Mouse (Mus musculus) limb, embryonic 14.5 days (tissue): ENCODE measurements at regions not wholly inside any gene's neighbourhood (a gene's known extent, or its start where the extent isn't known, plus 50 kb on each side); places are given as distances from the start of the nearest gene placed in this dataset.

Experiments used
- ATAC-seq: fragments of 200-750 bp; cut with Nextera tagmentation; 2 replicates; pipeline ENCODE4 v1.8.0; 2017; ENCODE audit warnings: low read depth, moderate number of reproducible peaks, moderate TSS enrichment; ENCODE audit not compliant: low FRiP score
- DNase-seq: peaks from one replicate; pipeline ENCODE4 v3.0.0-alpha.2; 2015; ENCODE audit warnings: low spot score
- H3K27ac ChIP-seq: fragments of 300-500 bp; sonication (generic); replicated peaks from 2 replicates; pipeline ENCODE4 v1.5.1; 2014; ENCODE audit warnings: low read depth, mild to moderate bottlenecking, low read length, moderate library complexity, mixed read lengths
- H3K27me3 ChIP-seq: fragments of 300-500 bp; sonication (generic); 2 replicates; pipeline ENCODE4 v1.6.1; 2014; ENCODE audit warnings: low read length, mixed read lengths; ENCODE audit not compliant: control insufficient read depth, insufficient read depth
- H3K36me3 ChIP-seq: fragments of 300-500 bp; sonication (generic); 2 replicates; pipeline ENCODE4 v1.6.1; 2014; ENCODE audit warnings: mild to moderate bottlenecking, low read length, moderate library complexity, mixed read lengths; ENCODE audit not compliant: control insufficient read depth, insufficient read depth
- H3K4me1 ChIP-seq: fragments of 300-500 bp; sonication (generic); 2 replicates; pipeline ENCODE4 v1.6.1; 2014; ENCODE audit warnings: antibody characterized with exemption, low read length, mixed read lengths; ENCODE audit not compliant: control insufficient read depth, insufficient read depth
- H3K4me2 ChIP-seq: fragments of 300-500 bp; sonication (generic); replicated peaks from 2 replicates; pipeline ENCODE4 v1.6.1; 2014; ENCODE audit warnings: low read depth, mild to moderate bottlenecking, low read length, moderate library complexity; ENCODE audit not compliant: severe bottlenecking
- H3K4me3 ChIP-seq: fragments of 300-500 bp; sonication (generic); replicated peaks from 2 replicates; pipeline ENCODE4 v1.5.1; 2014; ENCODE audit warnings: low read length
- H3K9ac ChIP-seq: fragments of 300-500 bp; sonication (generic); 2 replicates; pipeline ENCODE4 v1.6.1; 2014; ENCODE audit warnings: mild to moderate bottlenecking, low read depth, low read length, moderate library complexity; ENCODE audit not compliant: severe bottlenecking
- H3K9me3 ChIP-seq: fragments of 300-500 bp; sonication (generic); 2 replicates; pipeline ENCODE4 v1.6.1; 2016; ENCODE audit warnings: low read length; ENCODE audit not compliant: control insufficient read depth
- POLR2A ChIP-seq: fragments of 200-500 bp; IDR thresholded peaks from 2 replicates; pipeline ENCODE4 v1.8.0; 2012; ENCODE audit warnings: inconsistent platforms, mild to moderate bottlenecking, moderate library complexity, borderline replicate concordance; ENCODE audit not compliant: insufficient read depth, insufficient read length; ENCODE audit errors: extremely low read depth
- WGBS: fragments of 180-500 bp; shearing (Covaris S2); extraction: QIAGEN DNeasy Blood & Tissue Kit; methylation state at CpG from one replicate; pipeline ENCODE4 v1.1.7; 2014; 5-methylcytosine and 5-hydroxymethylcytosine counted together

DNA sequence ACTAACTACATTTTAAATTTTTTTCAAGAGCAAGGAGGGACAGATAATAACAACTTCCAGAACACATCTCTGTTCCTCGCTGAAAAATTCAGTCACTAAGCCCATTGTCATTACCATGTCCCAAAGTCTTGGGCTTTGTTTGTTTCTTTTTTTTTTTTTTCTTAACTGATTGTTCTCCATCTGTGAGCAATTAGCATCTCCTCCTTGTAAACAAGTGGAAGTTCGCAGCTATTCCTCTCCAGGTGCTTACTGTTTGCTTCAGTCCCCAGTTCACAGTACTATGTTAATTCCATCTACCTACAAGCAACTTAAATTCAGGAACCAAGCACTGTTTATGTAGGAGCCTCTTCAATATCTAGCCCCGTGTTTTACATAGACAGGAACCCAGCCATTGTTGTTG lies 225.5 kb upstream of the Gm6657 start:
- WGBS: 42% methylated on average over 3 of the region's 3 CpGs
- TF ChIP-seq POLR2A: no peak
- no peaks in the 10 kb centered on the region for H3K36me3 ChIP-seq
- no peak overlapping the region for H3K9ac ChIP-seq
- DNase-seq (no peak), ATAC-seq (no peak)
- no peak overlapping the region for H3K27ac ChIP-seq
- H3K27me3 ChIP-seq: no peaks in the 10 kb centered on the region
- H3K4me2 ChIP-seq: no peak overlapping the region
- no peaks in the 10 kb centered on the region for H3K9me3 ChIP-seq
- H3K4me1 ChIP-seq: no peaks in the 10 kb centered on the region
- no peak overlapping the region for H3K4me3 ChIP-seq

DNA sequence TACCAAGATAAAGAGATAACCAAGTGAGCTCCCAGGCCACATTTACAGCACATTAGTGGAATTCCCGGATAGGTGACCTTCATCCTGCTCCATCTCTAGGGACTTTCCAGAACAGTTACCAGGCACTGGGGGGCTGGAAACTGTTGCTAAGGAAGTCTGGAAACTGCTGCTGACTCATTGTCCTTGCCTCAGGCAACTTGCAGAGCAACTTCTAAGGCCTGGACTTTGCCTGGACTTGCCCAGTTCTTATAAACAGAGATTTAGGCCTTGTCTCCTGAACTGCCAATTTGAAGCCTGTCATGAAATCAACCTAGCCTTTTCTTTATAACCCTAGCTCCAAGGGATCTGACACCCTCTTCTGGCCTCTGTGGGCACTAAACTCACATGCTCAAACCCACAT lies 224.0 kb upstream of the Gm6657 start:
- Histone ChIP-seq H3K4me1 (no peaks in the 10 kb centered on the region), H3K9me3 (no peaks in the 10 kb centered on the region), H3K4me2 (no peak overlapping the region), H3K4me3 (no peak overlapping the region), H3K36me3 (no peaks in the 10 kb centered on the region), H3K27me3 (no peaks in the 10 kb centered on the region), H3K9ac (no peak overlapping the region), H3K27ac (no peak overlapping the region)
- ATAC-seq (no peak), DNase-seq (no peak)
- TF ChIP-seq POLR2A: no peak
- WGBS: 71% methylated on average over 1 of the region's 1 CpGs

DNA sequence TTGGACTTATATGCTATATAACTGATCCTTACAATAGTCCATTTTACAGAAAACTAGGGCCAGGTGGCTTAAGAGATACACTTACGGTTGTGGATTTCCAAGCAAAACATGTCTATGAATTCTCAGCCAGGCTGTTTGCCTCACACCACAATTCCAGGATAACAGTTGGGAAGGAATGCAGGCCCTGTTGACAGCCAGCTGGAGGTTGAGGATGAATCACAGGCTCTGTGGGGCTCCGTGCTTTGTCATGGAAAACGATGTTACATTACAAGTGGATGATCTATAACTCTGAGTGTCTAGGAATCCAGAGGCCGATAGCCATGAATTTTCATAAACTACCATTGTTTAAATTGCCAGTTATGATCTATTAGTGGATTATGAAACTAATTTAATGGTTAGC lies 221.9 kb upstream of the Gm6657 start:
- H3K4me1 ChIP-seq: no peaks in the 10 kb centered on the region
- H3K36me3 ChIP-seq: no peaks in the 10 kb centered on the region
- WGBS: 59% methylated on average over 4 of the region's 4 CpGs
- no peak overlapping the region for H3K9ac ChIP-seq
- no peak for DNase-seq
- H3K27ac ChIP-seq: no peak overlapping the region
- ATAC-seq: no peak
- no peak overlapping the region for H3K4me2 ChIP-seq
- H3K9me3 ChIP-seq: no peaks in the 10 kb centered on the region
- no peaks in the 10 kb centered on the region for H3K27me3 ChIP-seq
- no peak overlapping the region for H3K4me3 ChIP-seq
- TF ChIP-seq POLR2A: no peak

GRCm38 (mm10) chr12:77976952-77977351 lies 217.1 kb upstream of the Gm6657 start:
- Histone ChIP-seq H3K4me2 (no peak overlapping the region), H3K27ac (no peak overlapping the region), H3K36me3 (no peaks in the 10 kb centered on the region), H3K9me3 (no peaks in the 10 kb centered on the region), H3K4me1 (no peaks in the 10 kb centered on the region), H3K27me3 (no peaks in the 10 kb centered on the region), H3K9ac (no peak overlapping the region), H3K4me3 (no peak overlapping the region)
- 75% methylated on average over 2 of the region's 2 CpGs for WGBS
- TF ChIP-seq POLR2A: no peak
- DNase-seq (no peak), ATAC-seq (no peak)

GRCm38 (mm10) chr12:77986738-77987137 lies 207.3 kb upstream of the Gm6657 start:
- Histone ChIP-seq H3K27ac (no peak overlapping the region), H3K4me3 (no peak overlapping the region), H3K4me2 (no peak overlapping the region), H3K9ac (no peak overlapping the region), H3K36me3 (no peaks in the 10 kb centered on the region), H3K9me3 (no peaks in the 10 kb centered on the region), H3K27me3 (no peaks in the 10 kb centered on the region), H3K4me1 (no peaks in the 10 kb centered on the region)
- DNase-seq (no peak), ATAC-seq (no peak)
- WGBS: 87% methylated on average over 8 of the region's 8 CpGs
- TF ChIP-seq POLR2A: no peak

GRCm38 (mm10) chr12:77989766-77990165 lies 204.3 kb upstream of the Gm6657 start:
- H3K9me3 ChIP-seq: no peaks in the 10 kb centered on the region
- no peaks in the 10 kb centered on the region for H3K27me3 ChIP-seq
- no peak overlapping the region for H3K9ac ChIP-seq
- H3K4me3 ChIP-seq: no peak overlapping the region
- no peak for TF ChIP-seq POLR2A
- no peaks in the 10 kb centered on the region for H3K36me3 ChIP-seq
- no peaks in the 10 kb centered on the region for H3K4me1 ChIP-seq
- H3K4me2 ChIP-seq: no peak overlapping the region
- no peak for ATAC-seq
- H3K27ac ChIP-seq: no peak overlapping the region
- DNase-seq: no peak
- WGBS: 26% methylated on average over 3 of the region's 3 CpGs
